Mouse (Mus musculus) adrenal gland (tissue): ENCODE results near the gene Itga7.

Experiments
- intact Hi-C: fragments of 180-260 bp; cut with DNase I; formaldehyde crosslinking; loops from one replicate; pipeline ENCODE4 v1.15.1; 2025

The Itga7 gene

DNA sequence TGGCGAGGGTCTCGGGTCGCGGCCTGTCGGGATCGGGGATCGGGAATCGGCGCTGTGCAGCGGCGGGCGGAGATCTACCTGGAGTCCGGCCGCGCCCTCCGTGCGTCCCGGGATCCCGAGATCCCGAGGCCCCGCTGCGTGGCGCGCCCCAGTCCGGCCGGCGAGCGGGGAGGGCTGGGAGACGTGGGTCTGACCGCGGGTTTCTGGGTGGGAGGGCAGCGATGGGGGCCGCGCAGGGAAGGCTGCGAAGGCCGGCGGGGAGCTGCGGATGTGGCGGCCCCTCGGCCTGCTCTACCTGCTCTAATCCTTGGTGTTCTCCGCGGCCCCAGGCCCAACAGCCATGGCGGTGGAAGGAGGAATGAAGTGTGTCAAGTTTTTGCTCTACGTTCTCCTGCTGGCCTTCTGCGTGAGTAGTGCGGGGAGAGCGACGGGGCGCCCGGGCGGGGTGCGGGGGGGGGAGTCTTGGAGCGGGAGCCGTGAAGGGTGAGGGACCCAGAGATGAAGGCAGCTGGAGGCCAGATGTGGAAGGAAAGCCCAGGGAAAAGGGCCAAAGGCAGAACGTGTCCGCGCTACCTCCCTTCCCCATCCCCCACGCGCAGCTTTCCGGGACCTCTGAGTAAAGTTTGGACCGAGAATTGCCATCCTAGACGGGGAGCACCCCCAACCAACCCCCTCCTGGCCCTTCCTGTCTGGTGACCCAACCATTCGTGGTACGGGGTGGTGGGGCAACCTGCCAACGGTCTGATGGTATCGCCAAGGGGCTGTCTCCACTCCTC lies 23.4 kb upstream of the Itga7 start:
- intact Hi-C loops, result no loop called here

DNA sequence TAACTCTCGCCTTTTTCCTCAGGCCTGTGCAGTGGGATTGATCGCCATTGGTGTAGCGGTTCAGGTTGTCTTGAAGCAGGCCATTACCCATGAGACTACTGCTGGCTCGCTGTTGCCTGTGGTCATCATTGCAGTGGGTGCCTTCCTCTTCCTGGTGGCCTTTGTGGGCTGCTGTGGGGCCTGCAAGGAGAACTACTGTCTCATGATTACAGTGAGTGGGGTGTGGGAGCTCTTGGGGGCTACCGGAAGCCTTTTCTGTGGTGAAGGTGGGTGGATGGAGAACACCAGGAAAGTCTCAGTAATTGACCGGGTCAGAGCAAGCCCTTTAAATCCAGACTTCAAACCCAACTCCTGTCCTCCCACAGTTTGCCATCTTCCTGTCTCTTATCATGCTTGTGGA lies 22.2 kb upstream of the Itga7 start:
- intact Hi-C loops, result no loop called here

DNA sequence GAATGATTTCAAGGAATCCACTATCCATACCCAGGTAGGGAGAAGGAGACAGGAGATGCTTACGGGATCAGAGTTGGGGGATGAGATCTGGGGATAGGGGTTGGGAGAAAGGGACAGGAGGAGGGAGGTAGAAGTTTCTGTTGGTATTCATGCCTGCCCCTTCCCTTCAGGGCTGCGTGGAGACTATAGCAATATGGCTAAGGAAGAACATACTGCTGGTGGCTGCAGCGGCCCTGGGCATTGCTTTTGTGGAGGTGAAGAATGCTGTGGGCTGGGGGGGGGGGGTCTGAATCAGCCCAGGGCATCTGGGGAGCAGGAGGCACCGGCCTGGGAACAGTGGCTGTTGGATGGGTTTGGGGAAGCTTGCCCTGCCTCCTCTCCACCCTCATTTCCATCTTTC lies 21.4 kb upstream of the Itga7 start:
- intact Hi-C loops, result no loop called here

DNA sequence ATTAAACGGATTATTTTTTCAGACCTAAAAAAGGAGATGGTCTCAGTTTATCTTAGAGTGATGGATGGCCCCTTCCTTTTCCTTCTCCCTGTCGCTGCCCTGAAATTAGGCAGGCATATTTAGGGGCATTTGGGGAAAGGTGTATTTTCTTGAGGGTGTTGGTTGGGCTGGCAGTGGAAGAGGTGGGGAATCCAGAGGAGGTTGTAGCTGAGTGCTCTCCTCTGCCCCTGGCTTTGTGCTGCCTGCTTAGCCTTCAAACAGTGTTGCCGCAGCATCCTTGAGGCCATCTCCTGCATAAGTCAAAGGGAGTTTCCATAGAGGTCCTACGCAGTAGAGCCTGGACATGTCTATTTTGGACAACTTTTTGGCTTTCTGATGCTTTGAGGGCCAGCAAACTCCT lies 20.8 kb upstream of the Itga7 start:
- intact Hi-C loops, result no loop called here

DNA sequence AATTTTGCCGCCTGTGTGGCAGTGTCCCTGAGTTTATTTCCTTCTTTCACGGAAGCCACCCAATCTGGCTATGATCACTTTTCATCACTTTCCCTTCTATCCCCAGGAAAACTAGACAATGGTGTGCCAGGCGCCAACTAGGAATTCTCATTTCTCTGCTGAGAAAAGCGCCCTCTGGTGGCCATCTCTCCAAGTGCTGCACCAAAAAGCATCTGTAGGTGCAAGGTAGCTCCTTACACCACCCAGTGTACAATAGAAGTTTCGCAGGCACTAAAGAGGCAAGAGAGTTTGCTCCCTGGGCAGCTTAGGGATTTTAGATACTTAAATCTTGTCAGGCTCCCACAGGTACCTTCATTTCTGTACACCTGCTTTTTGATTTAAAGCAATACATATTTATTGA lies 20.4 kb upstream of the Itga7 start:
- intact Hi-C loops, result no loop called here

DNA sequence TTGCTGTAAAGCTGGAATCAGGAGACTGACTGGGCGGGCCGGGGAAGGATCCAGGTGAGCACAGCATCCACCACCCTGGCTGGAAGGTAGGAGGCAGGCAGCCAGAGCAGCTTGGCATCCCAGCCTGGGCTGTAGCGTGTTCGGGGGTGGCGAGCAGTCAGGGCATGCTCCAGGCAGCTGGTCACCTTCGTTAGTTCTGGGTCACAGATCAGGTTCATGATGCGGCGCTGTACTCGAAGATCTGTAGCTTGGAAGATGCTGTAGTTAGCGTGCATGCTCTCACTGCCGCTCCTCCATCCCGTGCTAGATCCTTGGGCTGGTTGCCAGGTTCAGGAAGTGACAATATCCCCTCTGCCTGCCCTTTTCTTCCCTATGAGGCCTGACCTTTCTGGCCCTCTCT lies 19.9 kb upstream of the Itga7 start:
- intact Hi-C loops, result no loop called here

DNA sequence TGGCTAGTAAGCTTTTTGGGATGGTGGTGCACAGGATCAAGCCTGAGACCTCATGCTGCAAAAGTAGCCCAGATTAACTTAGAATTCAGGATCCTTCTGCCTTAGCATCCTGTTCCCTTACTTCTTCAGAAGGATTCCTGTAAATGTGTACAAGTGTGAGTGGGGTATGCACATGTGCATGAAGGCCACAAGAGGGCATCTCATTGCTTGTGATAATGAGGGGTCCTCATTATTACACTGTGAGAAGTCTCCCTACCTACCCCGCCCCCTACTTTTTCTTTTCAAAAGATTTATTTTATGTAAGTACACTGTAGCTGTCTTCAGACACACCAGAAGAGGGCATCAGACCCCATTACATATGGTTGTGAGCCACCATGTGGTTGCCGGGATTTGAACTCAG lies 18.1 kb upstream of the Itga7 start:
- intact Hi-C loops, result no loop called here

DNA sequence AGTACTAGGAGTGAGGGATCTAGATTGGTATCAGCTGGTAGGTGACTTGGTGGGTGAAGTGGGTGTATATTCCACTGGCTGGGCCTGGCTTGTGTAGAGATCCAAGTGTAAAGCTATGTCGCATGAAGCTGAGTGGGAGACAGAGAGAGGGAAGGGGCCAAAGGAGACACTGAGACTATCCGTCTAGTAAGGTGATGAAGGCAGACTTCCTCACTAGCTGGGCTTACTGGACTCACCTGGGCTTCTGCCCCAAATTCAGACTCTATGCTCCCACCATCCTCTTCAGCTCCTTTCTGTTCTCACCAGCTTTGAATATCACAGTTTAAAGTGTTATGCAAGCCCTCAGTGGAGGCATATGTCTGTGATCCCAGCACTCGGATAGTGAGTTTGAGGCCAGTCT lies 17.0 kb upstream of the Itga7 start:
- intact Hi-C loops, result no loop called here

DNA sequence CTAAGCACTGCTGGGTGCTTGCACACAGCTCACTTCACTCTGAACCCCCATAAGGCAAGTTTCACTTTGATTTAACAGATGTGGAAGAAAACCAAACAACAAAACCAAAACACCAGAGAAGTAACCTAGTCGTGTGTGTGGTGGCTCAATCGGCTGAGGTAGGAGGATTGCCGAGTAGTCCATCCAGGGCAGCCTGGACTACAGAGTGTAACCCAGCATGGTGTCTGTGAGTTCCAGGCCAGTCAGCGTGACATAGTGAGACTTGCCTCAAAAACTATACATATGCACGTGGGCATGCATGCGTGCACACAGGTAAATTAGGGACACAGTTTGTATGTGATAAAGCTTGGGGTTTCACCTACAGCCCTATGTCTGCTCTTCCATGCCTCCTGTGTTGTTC lies 16.2 kb upstream of the Itga7 start:
- intact Hi-C loops, result no loop called here

DNA sequence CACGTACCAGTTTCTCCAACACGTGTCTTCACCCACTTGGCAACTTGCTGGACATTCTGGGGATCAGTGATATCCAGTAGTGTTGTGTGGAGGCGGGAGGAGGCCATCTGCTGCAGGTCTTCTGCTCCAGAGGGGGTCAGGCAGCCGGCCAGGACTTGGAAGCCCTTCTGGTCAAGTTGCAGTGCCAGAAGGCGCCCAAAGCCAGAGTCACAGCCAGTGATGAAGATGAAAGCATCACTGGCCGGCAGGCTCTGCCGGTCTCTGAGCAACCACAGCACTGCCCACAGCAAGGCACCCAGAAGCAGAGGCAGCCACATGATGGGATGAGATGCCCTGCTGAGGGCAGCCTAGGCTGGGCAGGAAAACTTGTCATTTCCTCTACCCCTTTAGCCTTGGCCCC lies 15.4 kb upstream of the Itga7 start:
- intact Hi-C loops, result no loop called here

DNA sequence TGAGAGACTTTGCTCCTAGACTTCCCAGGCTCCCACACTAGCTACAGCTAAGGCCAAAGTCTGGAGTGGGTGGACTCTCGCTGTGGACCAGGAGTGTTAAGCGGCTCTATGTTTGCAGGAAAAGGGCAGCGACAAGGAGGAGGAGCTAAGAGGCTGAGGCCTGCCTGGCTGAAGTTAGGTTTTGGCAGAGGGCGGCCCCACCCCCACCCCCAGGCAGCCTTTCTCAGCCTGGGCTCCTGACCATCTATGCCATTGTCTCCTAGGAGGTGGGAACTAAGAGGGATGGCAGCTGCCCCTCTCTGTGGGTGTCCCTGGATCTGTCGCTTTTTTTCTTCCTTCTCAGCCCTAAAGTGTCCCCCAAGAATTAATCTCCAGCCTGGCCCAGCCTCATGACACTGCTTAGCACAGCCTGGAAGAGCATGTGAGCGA lies 14.4 kb upstream of the Itga7 start:
- intact Hi-C loops, result no loop called here

DNA sequence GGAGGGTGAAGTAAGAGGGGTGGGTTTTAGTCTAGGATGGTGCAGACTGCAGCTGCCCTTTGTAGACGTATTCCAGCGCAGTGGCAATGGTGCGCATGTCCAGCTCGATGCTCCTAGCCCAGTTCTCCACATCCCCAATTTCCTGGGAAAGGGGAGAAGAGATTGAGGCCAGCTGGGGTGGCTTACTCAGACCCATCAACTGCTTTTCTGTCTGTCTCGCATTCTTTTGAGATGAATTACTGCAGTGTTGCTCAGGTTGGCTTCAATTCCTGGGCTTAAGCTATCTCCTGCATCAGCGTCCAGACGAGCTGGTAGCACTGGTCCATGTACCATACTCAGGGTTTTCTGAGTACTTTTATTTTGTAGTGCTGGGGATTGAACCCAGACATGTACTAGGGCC lies 13.7 kb upstream of the Itga7 start:
- intact Hi-C loops, result no loop called here

DNA sequence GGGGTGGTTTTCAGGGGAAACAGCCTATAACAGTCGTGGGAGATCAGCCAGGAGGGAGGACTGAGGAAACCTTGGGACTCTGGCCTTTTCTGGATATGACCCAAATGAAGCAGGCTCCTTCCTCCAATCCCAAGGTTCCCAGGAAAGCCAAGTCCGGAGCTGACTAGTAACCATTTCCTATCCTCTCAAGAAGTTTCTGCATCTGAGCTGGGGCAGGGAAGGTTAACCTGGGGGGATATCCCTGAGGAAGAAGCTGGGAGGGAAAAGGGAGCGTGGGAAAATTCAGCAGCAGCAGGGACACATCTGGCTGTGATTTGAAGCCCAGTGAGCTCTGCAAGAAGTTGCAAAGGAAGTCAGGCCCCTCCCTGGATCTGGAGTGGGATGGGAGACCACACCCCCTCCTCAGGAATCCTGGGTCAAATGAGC lies 12.9 kb upstream of the Itga7 start:
- intact Hi-C loops, result no loop called here

DNA sequence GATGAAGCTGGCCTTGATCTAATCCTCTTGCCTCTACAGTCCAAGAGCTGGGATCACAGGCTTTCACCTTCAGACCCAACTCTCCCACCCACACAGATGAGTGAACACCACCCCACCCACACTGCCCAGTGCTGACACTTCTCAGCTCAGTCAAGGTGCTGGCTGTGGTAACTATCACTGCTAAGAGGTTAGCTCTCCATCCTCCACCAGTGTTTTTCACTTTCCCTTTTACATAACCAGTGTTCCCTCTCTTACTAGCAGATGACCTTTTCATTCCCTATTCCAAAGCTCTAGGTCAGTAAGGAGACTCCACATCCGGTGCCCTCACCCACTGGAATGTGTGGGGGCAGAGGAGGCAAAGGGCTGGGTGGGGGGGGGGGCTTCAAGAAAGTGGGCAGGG lies 12.4 kb upstream of the Itga7 start:
- intact Hi-C loops, result no loop called here

DNA sequence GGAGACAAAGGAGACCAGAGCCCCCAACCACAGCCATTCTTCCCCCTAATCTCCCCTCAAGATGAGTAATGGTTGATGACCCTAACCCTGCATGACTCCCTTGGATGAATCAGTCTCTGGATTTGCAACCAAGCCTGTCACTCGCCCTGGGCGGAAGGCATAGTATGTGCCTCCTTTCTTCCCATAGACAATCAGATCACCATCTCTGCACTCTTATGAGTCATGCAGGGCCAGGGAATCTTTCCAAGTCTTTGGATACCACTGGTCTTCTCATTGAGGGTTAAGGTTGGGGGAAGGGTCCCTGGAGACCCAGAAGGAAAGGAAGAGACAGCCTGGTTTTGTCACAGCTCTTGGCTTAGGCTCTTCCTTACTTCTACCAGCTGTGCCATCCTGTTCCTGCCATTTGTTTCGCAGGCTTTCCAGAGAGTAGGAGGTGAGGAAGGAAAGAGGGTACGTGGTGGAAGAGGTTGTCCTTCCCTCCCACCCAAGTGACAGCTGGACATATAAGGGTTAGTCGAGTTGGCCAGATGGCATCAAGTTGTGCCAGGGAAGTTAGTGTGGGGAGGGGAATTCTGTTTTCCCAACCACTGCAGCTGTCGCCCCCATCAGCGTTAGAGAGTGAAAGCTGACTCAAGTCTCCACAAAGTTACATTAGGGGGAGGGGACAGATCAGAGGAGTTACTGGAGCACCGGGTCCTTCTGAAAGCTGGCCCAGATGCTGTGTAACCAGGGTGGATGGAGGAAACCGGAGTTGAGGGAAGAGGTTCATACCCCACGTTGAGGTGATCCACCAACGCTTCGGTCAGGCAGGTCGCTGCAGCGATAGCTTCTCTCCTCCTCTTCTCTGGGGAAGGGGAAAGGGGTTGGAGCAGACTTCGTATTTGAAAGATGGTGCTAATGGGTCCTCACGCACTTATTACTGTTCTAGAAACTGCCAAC lies 11.5 kb upstream of the Itga7 start:
- intact Hi-C loops, result no loop called here

DNA sequence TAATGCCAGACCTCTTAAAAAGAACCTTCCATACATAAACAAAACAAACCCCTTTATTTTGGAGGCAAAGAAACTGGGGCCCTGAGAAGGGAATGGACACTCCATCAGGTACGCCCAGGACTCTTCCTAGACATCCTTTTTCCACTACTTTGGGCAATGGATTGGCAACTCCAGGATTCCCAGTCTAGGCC lies 10.9 kb upstream of the Itga7 start, which contains the start of gene Rdh5:
Gene Rdh5 (minus strand): TSS at position 67 of the 191 bp plus-strand sequence.
- intact Hi-C loops, result no loop called here

DNA sequence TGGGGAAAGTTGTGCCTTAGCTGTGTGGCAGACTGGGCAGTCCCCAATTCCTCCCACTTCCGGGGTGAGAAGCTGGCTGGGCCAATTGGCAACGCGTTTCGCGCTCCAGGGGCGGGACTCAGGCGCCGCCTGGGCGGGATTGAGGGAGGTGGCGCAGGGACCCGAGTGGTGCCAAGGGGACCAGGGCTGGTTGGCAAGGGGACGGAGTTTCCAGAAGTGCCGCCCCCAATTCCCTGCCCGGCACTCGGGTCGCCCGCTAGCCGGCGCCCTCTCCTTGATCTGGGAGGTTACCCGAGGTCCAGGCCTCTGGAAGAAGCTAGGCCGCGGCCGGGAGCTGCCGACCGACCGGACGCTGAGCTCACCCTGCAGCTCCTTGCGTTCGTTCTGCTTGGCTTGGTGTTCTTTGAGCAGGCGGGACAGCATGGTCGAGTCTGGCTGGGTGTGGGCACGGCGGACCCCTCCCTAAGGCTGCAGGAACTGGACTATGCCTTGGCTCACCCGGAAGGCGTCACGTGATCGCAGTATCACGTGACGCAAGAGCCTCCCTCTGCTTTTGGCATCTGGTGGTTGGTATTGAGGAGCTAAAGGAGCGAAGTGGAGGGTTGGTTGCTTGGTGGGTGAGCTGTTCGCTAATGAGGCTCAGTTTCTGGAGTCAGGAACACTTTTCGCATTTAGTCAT lies 10.5 kb upstream of the Itga7 start:
- intact Hi-C loops, result no loop called here

DNA sequence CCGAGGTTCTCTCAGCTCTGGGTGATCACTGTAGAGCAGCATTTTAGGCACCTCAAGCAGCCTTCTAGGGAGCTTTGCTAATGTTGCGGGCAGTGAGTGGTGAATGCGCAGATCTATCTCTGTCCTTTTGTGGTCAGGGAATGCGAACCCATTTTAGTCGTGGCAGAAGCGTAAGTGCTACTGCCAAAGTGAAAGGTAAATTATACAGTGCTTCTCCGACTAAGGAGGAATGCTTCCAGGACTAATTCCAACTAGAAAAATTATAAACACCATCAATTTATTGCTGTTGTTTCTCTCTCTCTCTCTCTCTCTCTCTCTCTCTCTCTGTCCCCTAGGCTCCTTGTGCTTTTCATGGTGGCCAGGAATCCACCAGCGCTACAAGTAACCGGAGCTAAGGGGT lies 9.7 kb upstream of the Itga7 start, which contains the start of gene Bloc1s1:
Gene Bloc1s1 (minus strand): TSS at position 101 of the 400 bp plus-strand sequence.
- intact Hi-C loops, result no loop called here

DNA sequence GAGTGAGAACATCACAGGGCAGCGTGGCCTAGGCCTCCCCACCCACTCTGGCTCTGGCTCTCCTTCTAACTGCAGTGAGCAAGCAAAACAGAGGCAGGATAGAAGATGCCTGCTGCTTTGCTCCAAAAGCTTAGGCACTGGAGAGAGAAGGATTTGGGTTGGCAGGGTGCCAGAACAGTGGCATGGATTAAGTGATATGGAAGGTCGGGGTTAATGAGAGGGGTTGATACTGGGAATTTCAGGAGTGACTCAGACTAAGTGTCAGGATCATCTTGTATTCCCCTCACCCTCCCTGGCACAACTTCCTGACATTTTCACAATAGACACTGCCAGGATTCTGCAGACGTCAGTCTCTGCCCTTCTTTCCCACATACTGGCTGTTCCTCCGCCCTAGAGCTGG lies 5.3 kb upstream of the Itga7 start:
- intact Hi-C loops, result no loop called here

DNA sequence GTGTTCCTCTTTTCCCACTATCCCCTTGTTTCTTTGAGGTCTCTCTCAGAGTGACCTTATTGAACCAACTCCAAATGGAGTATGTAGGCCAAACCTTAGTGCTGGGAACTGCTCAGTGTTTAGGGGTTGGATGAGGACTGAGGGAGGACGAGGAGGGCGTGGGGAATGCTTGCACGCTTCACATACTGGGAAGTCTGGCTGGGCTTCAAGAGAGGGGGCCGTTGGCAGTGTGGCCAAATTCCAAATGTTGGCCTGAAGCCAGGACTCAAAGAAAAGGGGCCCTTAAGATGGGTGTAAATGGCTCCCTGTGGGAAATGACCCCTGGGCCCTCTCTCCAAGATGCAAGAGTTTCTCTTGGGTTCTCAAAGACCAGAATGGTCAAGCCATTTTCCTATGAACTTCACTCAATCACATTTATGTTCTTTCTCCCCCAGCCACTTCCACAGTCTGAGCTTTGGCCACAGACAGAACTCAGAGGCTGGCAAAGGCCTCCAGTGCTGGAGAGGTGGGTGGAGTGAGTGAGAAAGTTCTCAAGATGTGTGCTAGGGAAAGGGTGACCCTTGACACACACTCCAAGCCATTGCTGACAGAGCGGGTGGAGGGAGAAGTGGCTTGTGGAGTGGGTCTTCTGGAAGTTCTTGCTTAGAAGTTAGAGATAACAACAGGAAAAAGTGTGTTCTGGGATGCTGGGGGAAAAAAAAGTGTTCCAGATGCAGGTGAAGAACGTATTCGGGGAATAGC lies 3.8 kb upstream of the Itga7 start:
- intact Hi-C loops, result no loop called here

DNA sequence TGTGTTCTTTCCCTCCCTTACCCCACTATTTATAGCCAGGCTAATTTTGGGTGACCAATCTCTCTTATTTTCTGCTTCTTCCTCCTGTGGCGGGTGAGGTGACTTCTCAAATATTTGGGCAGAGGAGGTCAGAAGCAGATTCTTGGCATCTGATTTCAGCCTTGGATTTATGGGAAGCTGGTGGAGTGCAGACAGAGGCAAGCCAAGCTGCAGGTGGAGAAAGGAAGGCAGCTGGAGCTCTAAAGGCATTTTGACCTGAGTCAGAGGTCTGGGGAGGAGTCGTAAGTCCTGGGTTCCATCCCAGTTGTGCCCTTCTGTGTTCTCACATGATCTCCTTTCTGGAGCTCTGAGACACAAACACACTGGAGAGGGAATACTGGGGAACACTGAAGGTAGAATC lies 2.2 kb upstream of the Itga7 start:
- intact Hi-C loops, result no loop called here
